Mouse (Mus musculus) MEL (cell line): ENCODE measurements around the gene Abhd4.

Source experiments
- CHD2 ChIP-seq: IDR thresholded peaks from 2 replicates; pipeline ENCODE4 v1.6.1; 2011; ENCODE audit warnings: low read length, improper control_type of control experiment
- CTCF ChIP-seq, 3 experiments: IDR thresholded peaks in 2 of 3; conservative IDR thresholded peaks in 1 of 3; 2 replicates each; pipeline ENCODE4 v1.5.1; 2011 to 2012; ENCODE audit warnings: low read length in 3 of 3, low read depth in 2 of 3, mild to moderate bottlenecking in 2 of 3, improper control_type of control experiment in 1 of 3, inconsistent platforms in 1 of 3, mixed read lengths in 1 of 3, moderate library complexity in 1 of 3; ENCODE audit not compliant: control insufficient read depth in 1 of 3, insufficient read depth in 1 of 3, poor library complexity in 1 of 3, severe bottlenecking in 1 of 3
- MAFK ChIP-seq: IDR thresholded peaks from 2 replicates; pipeline ENCODE4 v1.6.1; 2011; ENCODE audit warnings: low read depth, mild to moderate bottlenecking, low read length, improper control_type of control experiment, borderline replicate concordance
- MAZ ChIP-seq: IDR thresholded peaks from 2 replicates; pipeline ENCODE4 v1.6.1; 2012; ENCODE audit warnings: low read depth, mild to moderate bottlenecking, inconsistent platforms, low read length, improper control_type of control experiment
- SIN3A ChIP-seq: IDR thresholded peaks from 2 replicates; pipeline ENCODE4 v1.6.1; 2012; ENCODE audit warnings: low read length, improper control_type of control experiment, inconsistent platforms
- TCF12 ChIP-seq: IDR thresholded peaks from 2 replicates; pipeline ENCODE4 v1.6.1; 2014; ENCODE audit warnings: low read depth, mild to moderate bottlenecking, inconsistent platforms, low read length, improper control_type of control experiment, moderate library complexity

DNA sequence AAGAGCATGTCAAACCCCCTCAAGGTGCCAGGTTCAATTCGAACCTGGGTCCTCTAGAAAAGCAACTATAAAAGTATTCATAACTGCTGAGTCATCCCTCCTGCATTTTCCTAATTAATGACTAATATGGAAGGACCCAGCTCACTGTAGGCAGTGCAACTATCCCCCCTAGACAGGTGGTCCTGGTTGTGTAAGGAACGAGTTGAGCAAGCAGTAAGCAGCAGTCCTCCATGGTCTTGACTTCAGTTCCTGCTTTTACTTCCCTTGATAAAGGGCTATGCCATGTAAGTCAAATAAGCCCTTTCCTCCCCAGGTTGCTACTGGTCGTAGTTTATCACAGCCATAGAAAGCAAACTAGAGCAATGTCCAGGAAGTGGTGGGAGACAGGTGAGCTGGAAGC, 7.8 kb upstream of the Abhd4 start:
- TF ChIP-seq CHD2 (no peak), CTCF (IDR thresholded peaks at IDR 0.05 in 2 of 3, conservative IDR thresholded peaks at IDR 0.05 in 1 of 3; ENCODE audit: control insufficient read depth in 1 of 3, insufficient read depth in 1 of 3, low read depth in 2 of 3, low read length in 3 of 3, poor library complexity in 1 of 3, severe bottlenecking in 1 of 3) (no peak), SIN3A (no peak), MAFK (no peak), MAZ (no peak), TCF12 (no peak)
